Mouse (Mus musculus): ENCODE measurements around the gene Cmya5.

The Cmya5 gene

GRCm38 (mm10) chr13:93062860-93063636, 81.5 kb downstream of the Cmya5 start:
- peak; percentile 18 for DNase-seq (ENCODE audit: low spot score)

- no peak for DNase-seq (ENCODE audit: low spot score)
These were observed 83.2 kb downstream of the Cmya5 start for GRCm38 (mm10) chr13:93061311-93061710.

GRCm38 (mm10) chr13:93060437-93060836, 84.1 kb downstream of the Cmya5 start:
- DNase-seq (ENCODE audit: low spot score) = no peak

GRCm38 (mm10) chr13:93058551-93059011, 85.9 kb downstream of the Cmya5 start:
- no peak for DNase-seq (ENCODE audit: low spot score)

- DNase-seq (ENCODE audit: low spot score) = no peak
These were observed 86.8 kb downstream of the Cmya5 start for GRCm38 (mm10) chr13:93057492-93058260.

- DNase-seq (ENCODE audit: low spot score) = no peak
These were observed 88.4 kb downstream of the Cmya5 start for GRCm38 (mm10) chr13:93056091-93056490.

GRCm38 (mm10) chr13:93051483-93051882, 93.0 kb downstream of the Cmya5 start:
- no peak for DNase-seq (ENCODE audit: low spot score)

- no peak for DNase-seq (ENCODE audit: low spot score)
These were observed 103.5 kb downstream of the Cmya5 start for GRCm38 (mm10) chr13:93041021-93041420.

- no peak for DNase-seq (ENCODE audit: low spot score)
These were observed 108.3 kb downstream of the Cmya5 start for GRCm38 (mm10) chr13:93036218-93036617.

GRCm38 (mm10) chr13:93029337-93029736, 115.2 kb downstream of the Cmya5 start:
- DNase-seq (ENCODE audit: low spot score) = no peak

- DNase-seq (ENCODE audit: low spot score) = no peak
These were observed 119.7 kb downstream of the Cmya5 start for GRCm38 (mm10) chr13:93024837-93025236.

GRCm38 (mm10) chr13:93022158-93022557, 122.4 kb downstream of the Cmya5 start:
- DNase-seq (ENCODE audit: low spot score) = no peak

- no peak for DNase-seq (ENCODE audit: low spot score)
These were observed 131.6 kb downstream of the Cmya5 start for GRCm38 (mm10) chr13:93012952-93013351.

- no peak for DNase-seq (ENCODE audit: low spot score)
These were observed 133.2 kb downstream of the Cmya5 start for GRCm38 (mm10) chr13:93011315-93011714.

- DNase-seq (ENCODE audit: low spot score) = no peak
These were observed 134.0 kb downstream of the Cmya5 start for GRCm38 (mm10) chr13:93010524-93010923.

- DNase-seq (ENCODE audit: low spot score) = no peak
These were observed 137.4 kb downstream of the Cmya5 start for GRCm38 (mm10) chr13:93007078-93007477.

GRCm38 (mm10) chr13:93006347-93006746, 138.2 kb downstream of the Cmya5 start:
- DNase-seq (ENCODE audit: low spot score) = no peak

- no peak for DNase-seq (ENCODE audit: low spot score)
These were observed 140.5 kb downstream of the Cmya5 start for GRCm38 (mm10) chr13:93004003-93004402.

GRCm38 (mm10) chr13:93002456-93002855, 142.1 kb downstream of the Cmya5 start:
- DNase-seq (ENCODE audit: low spot score) = no peak

- no peak for DNase-seq (ENCODE audit: low spot score)
These were observed 143.7 kb downstream of the Cmya5 start for GRCm38 (mm10) chr13:93000640-93001351.

- no peak for DNase-seq (ENCODE audit: low spot score)
These were observed 144.7 kb downstream of the Cmya5 start for GRCm38 (mm10) chr13:92999860-93000259.

GRCm38 (mm10) chr13:92994743-92995142, 149.8 kb downstream of the Cmya5 start:
- DNase-seq (ENCODE audit: low spot score) = no peak

- no peak for DNase-seq (ENCODE audit: low spot score)
These were observed 151.7 kb downstream of the Cmya5 start for GRCm38 (mm10) chr13:92992823-92993222.
